Mouse (Mus musculus) MEL (cell line): ENCODE data around the gene Iah1. TPM values are rescaled to one million over a fixed set of nuclear protein-coding genes. Genes with fewer than 3 reads are reported as not detected.

Source experiments
- DNase-seq: peaks from one replicate; pipeline ENCODE4 v3.0.0; 2011; ENCODE audit warnings: low read depth, low spot score
- H3K27ac ChIP-seq: 2 replicates; pipeline ENCODE4 v1.5.1; 2012; ENCODE audit warnings: low read depth, mild to moderate bottlenecking, control low read depth, low read length, moderate library complexity; ENCODE audit not compliant: control insufficient read depth
- H3K27me3 ChIP-seq, 2 experiments: fragments of 150-350 bp in 1 of 2; sonication (generic) in 1 of 2; 2 replicates each; pipeline ENCODE4 v1.6.1; 2012; ENCODE audit warnings: low read length in 2 of 2, mild to moderate bottlenecking in 2 of 2, improper control_type of control experiment in 1 of 2, moderate library complexity in 1 of 2; ENCODE audit not compliant: insufficient read depth in 2 of 2, control insufficient read depth in 1 of 2
- H3K36me3 ChIP-seq, 2 experiments: 2 replicates each; pipeline ENCODE4 v1.6.1; 2012 to 2014; ENCODE audit warnings: low read length in 2 of 2, improper control_type of control experiment in 1 of 2, inconsistent platforms in 1 of 2, mild to moderate bottlenecking in 1 of 2; ENCODE audit not compliant: insufficient read depth in 2 of 2, control insufficient read depth in 1 of 2
- H3K4me1 ChIP-seq, 2 experiments: fragments of 150-350 bp in 1 of 2; sonication (generic) in 1 of 2; 2 replicates each; pipeline ENCODE4 v1.6.1; 2012; ENCODE audit warnings: low read length in 2 of 2, improper control_type of control experiment in 1 of 2, mild to moderate bottlenecking in 1 of 2; ENCODE audit not compliant: insufficient read depth in 2 of 2, control insufficient read depth in 1 of 2
- H3K4me3 ChIP-seq, 2 experiments: fragments of 150-350 bp in 1 of 2; sonication (generic) in 1 of 2; 2 replicates each; pipeline ENCODE4 v1.5.1; 2012; ENCODE audit warnings: low read depth in 2 of 2, low read length in 2 of 2, mild to moderate bottlenecking in 2 of 2, moderate library complexity in 2 of 2, control low read depth in 1 of 2, improper control_type of control experiment in 1 of 2; ENCODE audit not compliant: control insufficient read depth in 1 of 2, insufficient read depth in 1 of 2
- H3K79me2 ChIP-seq: 2 replicates; pipeline ENCODE4 v1.6.1; 2012; ENCODE audit warnings: mild to moderate bottlenecking, low read length, moderate library complexity; ENCODE audit not compliant: control insufficient read depth, poor library complexity, insufficient read depth
- H3K9ac ChIP-seq: 2 replicates; pipeline ENCODE4 v1.6.1; 2012; ENCODE audit warnings: low read depth, mild to moderate bottlenecking, control low read depth, low read length, moderate library complexity; ENCODE audit not compliant: control insufficient read depth, poor library complexity, severe bottlenecking
- H3K9me3 ChIP-seq: fragments of 150-350 bp; sonication (generic); replicated peaks from 2 replicates; pipeline ENCODE4 v1.6.1; 2012; ENCODE audit warnings: mild to moderate bottlenecking, low read length, improper control_type of control experiment, moderate library complexity; ENCODE audit not compliant: insufficient read depth
- CHD1 ChIP-seq: IDR thresholded peaks from 2 replicates; pipeline ENCODE4 v1.6.1; 2012; ENCODE audit warnings: low read depth, mild to moderate bottlenecking, inconsistent platforms, low read length, improper control_type of control experiment
- CHD2 ChIP-seq: IDR thresholded peaks from 2 replicates; pipeline ENCODE4 v1.6.1; 2011; ENCODE audit warnings: low read length, improper control_type of control experiment
- CTCF ChIP-seq, 3 experiments: IDR thresholded peaks in 2 of 3; conservative IDR thresholded peaks in 1 of 3; 2 replicates each; pipeline ENCODE4 v1.5.1; 2011 to 2012; ENCODE audit warnings: low read length in 3 of 3, low read depth in 2 of 3, mild to moderate bottlenecking in 2 of 3, improper control_type of control experiment in 1 of 3, inconsistent platforms in 1 of 3, mixed read lengths in 1 of 3, moderate library complexity in 1 of 3; ENCODE audit not compliant: control insufficient read depth in 1 of 3, insufficient read depth in 1 of 3, poor library complexity in 1 of 3, severe bottlenecking in 1 of 3
- E2F4 ChIP-seq: IDR thresholded peaks from 2 replicates; pipeline ENCODE4 v1.6.1; 2011; ENCODE audit warnings: low read depth, low read length, improper control_type of control experiment, borderline replicate concordance
- ELF1 ChIP-seq: IDR thresholded peaks from 2 replicates; pipeline ENCODE4 v1.6.1; 2014; ENCODE audit warnings: low read depth, mild to moderate bottlenecking, inconsistent platforms, low read length, improper control_type of control experiment, moderate library complexity
- ETS1 ChIP-seq: IDR thresholded peaks from 2 replicates; pipeline ENCODE4 v1.6.1; 2012; ENCODE audit warnings: low read depth, mild to moderate bottlenecking, inconsistent platforms, low read length, improper control_type of control experiment, moderate library complexity
- GATA1 ChIP-seq: IDR thresholded peaks from 2 replicates; pipeline ENCODE4 v1.6.1; 2011; ENCODE audit warnings: low read depth, low read length, improper control_type of control experiment
- JUND ChIP-seq: IDR thresholded peaks from 2 replicates; pipeline ENCODE4 v1.6.1; 2011; ENCODE audit warnings: low read depth, mild to moderate bottlenecking, improper control_type of control experiment, low read length
- KAT2A ChIP-seq: conservative IDR thresholded peaks from 2 replicates; pipeline ENCODE4 v1.6.1; 2012; ENCODE audit warnings: low read depth, low read length, improper control_type of control experiment, inconsistent platforms
- MAFK ChIP-seq: IDR thresholded peaks from 2 replicates; pipeline ENCODE4 v1.6.1; 2011; ENCODE audit warnings: low read depth, mild to moderate bottlenecking, low read length, improper control_type of control experiment, borderline replicate concordance
- MAX ChIP-seq: IDR thresholded peaks from 2 replicates; pipeline ENCODE4 v1.6.1; 2011; ENCODE audit warnings: low read length, improper control_type of control experiment
- MAZ ChIP-seq: IDR thresholded peaks from 2 replicates; pipeline ENCODE4 v1.6.1; 2012; ENCODE audit warnings: low read depth, mild to moderate bottlenecking, inconsistent platforms, low read length, improper control_type of control experiment
- POLR2AphosphoS5 ChIP-seq: IDR thresholded peaks from 2 replicates; pipeline ENCODE4 v1.6.1; 2012; ENCODE audit warnings: low read depth, borderline replicate concordance, mild to moderate bottlenecking, inconsistent platforms, low read length, moderate library complexity, mixed read lengths
- RAD21 ChIP-seq: IDR thresholded peaks from 2 replicates; pipeline ENCODE4 v1.6.1; 2011; ENCODE audit warnings: mild to moderate bottlenecking, low read depth, low read length, improper control_type of control experiment
- RCOR1 ChIP-seq: IDR thresholded peaks from 2 replicates; pipeline ENCODE4 v1.6.1; 2012; ENCODE audit warnings: low read depth, mild to moderate bottlenecking, inconsistent platforms, low read length, improper control_type of control experiment
- SIN3A ChIP-seq: IDR thresholded peaks from 2 replicates; pipeline ENCODE4 v1.6.1; 2012; ENCODE audit warnings: low read length, improper control_type of control experiment, inconsistent platforms
- SMC3 ChIP-seq: IDR thresholded peaks from 2 replicates; pipeline ENCODE4 v1.6.1; 2011; ENCODE audit warnings: low read depth, low read length, improper control_type of control experiment
- TAL1 ChIP-seq: IDR thresholded peaks from 2 replicates; pipeline ENCODE4 v1.6.1; 2012; ENCODE audit warnings: mild to moderate bottlenecking, inconsistent platforms, low read length, moderate library complexity, mixed read lengths
- UBTF ChIP-seq: IDR thresholded peaks from 2 replicates; pipeline ENCODE4 v1.6.1; 2012; ENCODE audit warnings: low read depth, mild to moderate bottlenecking, inconsistent platforms, low read length, improper control_type of control experiment, moderate library complexity, borderline replicate concordance; ENCODE audit not compliant: insufficient read depth
- USF1 ChIP-seq: IDR thresholded peaks from 2 replicates; pipeline ENCODE4 v1.6.1; 2014; ENCODE audit warnings: low read depth, mild to moderate bottlenecking, inconsistent platforms, low read length, improper control_type of control experiment, moderate library complexity
- USF2 ChIP-seq, 2 experiments: IDR thresholded peaks; 2 replicates each; pipeline ENCODE4 v1.6.1; 2011 to 2012; ENCODE audit warnings: improper control_type of control experiment in 2 of 2, low read length in 2 of 2, borderline replicate concordance in 1 of 2, inconsistent platforms in 1 of 2, low read depth in 1 of 2, mild to moderate bottlenecking in 1 of 2; ENCODE audit not compliant: insufficient read depth in 1 of 2
- ZKSCAN1 ChIP-seq: IDR thresholded peaks from 2 replicates; pipeline ENCODE4 v1.6.1; 2012; ENCODE audit warnings: low read depth, mild to moderate bottlenecking, inconsistent platforms, low read length, improper control_type of control experiment, moderate library complexity
- ZMIZ1 ChIP-seq: IDR thresholded peaks from 2 replicates; pipeline ENCODE4 v1.6.1; 2012; ENCODE audit warnings: low read depth, mild to moderate bottlenecking, inconsistent platforms, low read length, improper control_type of control experiment, moderate library complexity
- ZNF384 ChIP-seq: IDR thresholded peaks from 2 replicates; pipeline ENCODE4 v1.6.1; 2012; ENCODE audit warnings: low read depth, mild to moderate bottlenecking, inconsistent platforms, low read length, improper control_type of control experiment
- polyA plus RNA-seq, 2 experiments: library from polyadenylated mRNA; stranded (reverse) in 1 of 2; unstranded in 1 of 2; fragments of >175 nt in 1 of 2; fragments of >200 nt in 1 of 2; gene quantifications; 2 replicates each; pipeline versions ENCODE4 v1.2.1 to v1.2.4; 2012; ENCODE audit warnings: low replicate concordance in 2 of 2, low read depth in 1 of 2; ENCODE audit not compliant: insufficient read length in 2 of 2, insufficient read depth in 1 of 2, missing spikeins in 1 of 2
- total RNA-seq: library from RNA; depleted of rRNA; stranded (reverse); fragments of 300-350 nt; gene quantifications from 2 replicates; pipeline ENCODE4 v1.2.3, GENCODE M21; 2012

Iah1 gene
- total and polyA plus RNA-seq, 3 experiments: 14.2 to 15.4 TPM; not detected in 1

- TF ChIP-seq MAX (no peak), TAL1 (no peak), GATA1 (no peak), CTCF (IDR thresholded peaks at IDR 0.05 in 2 of 3, conservative IDR thresholded peaks at IDR 0.05 in 1 of 3; ENCODE audit: control insufficient read depth in 1 of 3, insufficient read depth in 1 of 3, low read depth in 2 of 3, low read length in 3 of 3, poor library complexity in 1 of 3, severe bottlenecking in 1 of 3) (no peak), USF1 (no peak)
- Histone ChIP-seq H3K4me1 (no peaks in the 10 kb centered on the region), H3K9ac (no peak overlapping the region), H3K9me3 (no peaks in the 10 kb centered on the region), H3K36me3 (no peaks in the 10 kb centered on the region), H3K4me3 (no peak overlapping the region), H3K27ac (no peak overlapping the region), H3K27me3 (no peaks in the 10 kb centered on the region), H3K79me2 (no peaks in the 10 kb centered on the region)
- no peak for DNase-seq
Measured at GRCm38 (mm10) chr12:21301324-21301723, 14.9 kb upstream of the Iah1 start.

GRCm38 (mm10) chr12:21301932-21302331, 14.3 kb upstream of the Iah1 start:
- Histone ChIP-seq H3K79me2 (no peaks in the 10 kb centered on the region), H3K36me3 (no peaks in the 10 kb centered on the region; a peak in 1 of 4 replicates), H3K27ac (no peak overlapping the region), H3K4me1 (no peaks in the 10 kb centered on the region), H3K27me3 (no peaks in the 10 kb centered on the region), H3K9me3 (no peaks in the 10 kb centered on the region), H3K4me3 (no peak overlapping the region), H3K9ac (no peak overlapping the region)
- no peak for DNase-seq
- TF ChIP-seq CHD1: no peak
- TF ChIP-seq UBTF: no peak
- TF ChIP-seq ZMIZ1: no peak
- TF ChIP-seq GATA1: no peak

- DNase-seq: no peak
- no peak overlapping the region for H3K27ac ChIP-seq
- no peak for TF ChIP-seq ELF1
- no peak for TF ChIP-seq ZNF384
- TF ChIP-seq ZKSCAN1: no peak
- no peak for TF ChIP-seq SMC3
- no peak for TF ChIP-seq MAFK
- no peak for TF ChIP-seq CTCF (IDR thresholded peaks at IDR 0.05 in 2 of 3, conservative IDR thresholded peaks at IDR 0.05 in 1 of 3; ENCODE audit: control insufficient read depth in 1 of 3, insufficient read depth in 1 of 3, low read depth in 2 of 3, low read length in 3 of 3, poor library complexity in 1 of 3, severe bottlenecking in 1 of 3)
- no peak for TF ChIP-seq E2F4
- TF ChIP-seq ETS1: no peak
- no peak for TF ChIP-seq RAD21
- TF ChIP-seq SIN3A: no peak
- no peak for TF ChIP-seq KAT2A
- no peak for TF ChIP-seq RCOR1
- no peak for TF ChIP-seq JUND
- no peak for TF ChIP-seq MAZ
- no peak for TF ChIP-seq USF2 (IDR thresholded peaks at IDR 0.05; ENCODE audit: borderline replicate concordance in 1 of 2, insufficient read depth in 1 of 2, low read depth in 1 of 2, low read length in 2 of 2)
- no peak for TF ChIP-seq POLR2AphosphoS5
- TF ChIP-seq UBTF: no peak
- no peak for TF ChIP-seq CHD2
- no peak overlapping the region for H3K9ac ChIP-seq
- no peaks in the 10 kb centered on the region for H3K27me3 ChIP-seq
- H3K4me1 ChIP-seq: no peaks in the 10 kb centered on the region
- H3K9me3 ChIP-seq: no peaks in the 10 kb centered on the region
- H3K79me2 ChIP-seq: no peaks in the 10 kb centered on the region
- H3K36me3 ChIP-seq: no peaks in the 10 kb centered on the region; a peak in 1 of 4 replicates
- H3K4me3 ChIP-seq: no peak overlapping the region
Measured at GRCm38 (mm10) chr12:21302361-21302783, 13.8 kb upstream of the Iah1 start.
